Mouse (Mus musculus) olfactory bulb, adult 2 months (tissue): Measurements from ENCODE around the gene Acsm1.

ENCODE experiments used
- CTCF ChIP-seq: fragments of 200-500 bp; IDR thresholded peaks from 2 replicates; pipeline ENCODE4 v1.5.1; 2012; ENCODE audit warnings: low read depth, mild to moderate bottlenecking, low read length, moderate library complexity; ENCODE audit not compliant: insufficient read depth
- POLR2A ChIP-seq: fragments of 200-500 bp; IDR thresholded peaks from 2 replicates; pipeline ENCODE4 v1.6.1; 2012; ENCODE audit warnings: mild to moderate bottlenecking, low read depth, low read length, moderate library complexity; ENCODE audit not compliant: insufficient read depth

GRCm38 (mm10) chr7:119673465-119673864, 66.6 kb downstream of the Acsm1 start:
- peak; percentile 9; the same call in 1 of the 2 replicates for TF ChIP-seq CTCF
- no peak for TF ChIP-seq POLR2A
